Mouse (Mus musculus): ENCODE measurements around the gene Vdr.

The Vdr gene

GRCm38 (mm10) chr15:97812126-97812525 is 98.3 kb downstream of the Vdr start:
- DNase-seq (ENCODE audit: low read depth, low spot score): peak; percentile 90

- DNase-seq (ENCODE audit: low read depth, low spot score): no peak
These were observed 99.1 kb downstream of the Vdr start for GRCm38 (mm10) chr15:97811307-97811706.

- no peak for DNase-seq (ENCODE audit: low read depth, low spot score)
These were observed 100.0 kb downstream of the Vdr start for GRCm38 (mm10) chr15:97810399-97810798.

GRCm38 (mm10) chr15:97809942-97810341 is 100.5 kb downstream of the Vdr start:
- no peak for DNase-seq (ENCODE audit: low read depth, low spot score)

DNA sequence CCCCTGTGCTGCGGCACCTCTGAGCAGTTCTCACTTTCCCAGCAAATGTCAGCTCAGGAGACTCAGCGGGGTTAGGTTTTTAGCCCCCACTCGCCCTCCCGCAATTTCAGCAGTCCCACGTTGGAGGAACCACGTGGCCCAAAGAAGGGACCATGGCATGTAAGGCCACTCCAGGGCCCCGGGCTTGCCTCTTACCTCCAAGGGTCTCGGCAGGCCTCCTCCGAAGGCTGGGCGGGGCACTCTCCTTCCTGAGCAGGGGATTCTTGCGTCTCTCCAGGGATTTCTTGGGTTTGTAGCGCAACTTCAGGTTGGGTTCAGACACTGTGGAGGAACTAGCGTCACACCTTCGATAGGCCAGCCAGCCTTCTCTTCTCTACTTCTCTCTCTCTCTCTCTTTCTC is 101.2 kb downstream of the Vdr start:
- no peak for DNase-seq (ENCODE audit: low read depth, low spot score)

GRCm38 (mm10) chr15:97808532-97808931 is 101.9 kb downstream of the Vdr start:
- DNase-seq (ENCODE audit: low read depth, low spot score): no peak

GRCm38 (mm10) chr15:97807867-97808266 is 102.6 kb downstream of the Vdr start:
- no peak for DNase-seq (ENCODE audit: low read depth, low spot score)
